Mouse (Mus musculus) neural tube, embryonic 12.5 days (tissue): ENCODE data around the gene Nub1. TPM values are rescaled to one million over a fixed set of nuclear protein-coding genes. Genes with fewer than 3 reads are reported as not detected.
A peak's percentile ranks its signal among the peaks of the same experiment; 100 is the strongest.

Experiments used
- ATAC-seq: fragments of 200-750 bp; cut with Nextera tagmentation; 2 replicates; pipeline ENCODE4 v1.8.0; 2017; ENCODE audit warnings: low read depth, mild to moderate bottlenecking, moderate TSS enrichment, moderate library complexity; ENCODE audit not compliant: low FRiP score
- H3K27ac ChIP-seq: fragments of 300-500 bp; sonication (generic); 2 replicates; pipeline ENCODE4 v1.5.1; 2016
- H3K27me3 ChIP-seq: fragments of 300-500 bp; sonication (generic); replicated peaks from 2 replicates; pipeline ENCODE4 v1.6.1; 2016; ENCODE audit warnings: mild to moderate bottlenecking
- H3K36me3 ChIP-seq: fragments of 300-500 bp; sonication (generic); 2 replicates; pipeline ENCODE4 v1.6.1; 2016; ENCODE audit warnings: mild to moderate bottlenecking
- H3K4me1 ChIP-seq: fragments of 300-500 bp; sonication (generic); 2 replicates; pipeline ENCODE4 v1.6.1; 2016
- H3K4me2 ChIP-seq: fragments of 300-500 bp; sonication (generic); replicated peaks from 2 replicates; pipeline ENCODE4 v1.6.1; 2016; ENCODE audit warnings: mild to moderate bottlenecking
- H3K4me3 ChIP-seq: fragments of 300-500 bp; sonication (generic); 2 replicates; pipeline ENCODE4 v1.5.1; 2016
- H3K9ac ChIP-seq: fragments of 300-500 bp; sonication (generic); 2 replicates; pipeline ENCODE4 v1.6.1; 2016; ENCODE audit warnings: mild to moderate bottlenecking
- H3K9me3 ChIP-seq: fragments of 300-500 bp; sonication (generic); 2 replicates; pipeline ENCODE4 v1.6.1; 2016; ENCODE audit warnings: mild to moderate bottlenecking
- WGBS: fragments of 180-500 bp; shearing (Covaris S2); methylation state at CpG from one replicate; pipeline ENCODE4 v1.1.7; 2016; 5-methylcytosine and 5-hydroxymethylcytosine counted together
- polyA plus RNA-seq: library from polyadenylated mRNA; unstranded; fragments of >200 nt; fragmentation: Nextera tagmentation; extraction: Ambion mirVana; gene quantifications from 2 replicates; pipeline ENCODE4 v1.2.1, GENCODE M21; 2016

Nub1 gene
- polyA plus RNA-seq, 1 experiment from 2014 or later: 44.2 TPM

- H3K9me3 ChIP-seq: peaks cover 8% of the 10 kb centered on the region; the same call in 1 of the 2 replicates
- no peak for ATAC-seq
- 93% methylated on average over 6 of the region's 6 CpGs for WGBS
- no peak overlapping the region for H3K4me2 ChIP-seq
- no peak overlapping the region for H3K4me3 ChIP-seq
- H3K36me3 ChIP-seq: peaks cover 56% of the 10 kb centered on the region
- no peaks in the 10 kb centered on the region for H3K27me3 ChIP-seq
- H3K27ac ChIP-seq: no peak overlapping the region
- no peak overlapping the region for H3K9ac ChIP-seq
- H3K4me1 ChIP-seq: no peaks in the 10 kb centered on the region
Observed at GRCm38 (mm10) chr5:24711615-24712014, 26.3 kb downstream of the Nub1 start.

- Histone ChIP-seq H3K4me2 (no peak overlapping the region), H3K9ac (no peak overlapping the region), H3K4me3 (no peak overlapping the region), H3K4me1 (no peaks in the 10 kb centered on the region), H3K27me3 (no peaks in the 10 kb centered on the region), H3K9me3 (peaks cover 8% of the 10 kb centered on the region; the same call in 1 of the 2 replicates), H3K27ac (no peak overlapping the region), H3K36me3 (peaks cover 41% of the 10 kb centered on the region)
- ATAC-seq: no peak
- 91% methylated on average over 2 of the region's 2 CpGs for WGBS
Observed at GRCm38 (mm10) chr5:24713199-24713598, 27.9 kb downstream of the Nub1 start.

GRCm38 (mm10) chr5:24713987-24714386 is 28.7 kb downstream of the Nub1 start:
- WGBS: 89% methylated on average over 6 of the region's 6 CpGs
- Histone ChIP-seq H3K9me3 (peaks cover 8% of the 10 kb centered on the region; the same call in 1 of the 2 replicates), H3K4me1 (no peaks in the 10 kb centered on the region), H3K27me3 (no peaks in the 10 kb centered on the region), H3K27ac (no peak overlapping the region), H3K9ac (no peak overlapping the region), H3K4me2 (no peak overlapping the region), H3K4me3 (no peak overlapping the region), H3K36me3 (peaks cover 33% of the 10 kb centered on the region)
- no peak for ATAC-seq

GRCm38 (mm10) chr5:24718076-24718475 is 32.7 kb downstream of the Nub1 start:
- no peaks in the 10 kb centered on the region for H3K36me3 ChIP-seq
- H3K27me3 ChIP-seq: no peaks in the 10 kb centered on the region
- no peak for ATAC-seq
- H3K4me1 ChIP-seq: no peaks in the 10 kb centered on the region
- H3K27ac ChIP-seq: no peak overlapping the region
- H3K4me2 ChIP-seq: no peak overlapping the region
- H3K9me3 ChIP-seq: no peaks in the 10 kb centered on the region
- WGBS: 88% methylated on average over 6 of the region's 6 CpGs
- no peak overlapping the region for H3K9ac ChIP-seq
- H3K4me3 ChIP-seq: no peak overlapping the region

GRCm38 (mm10) chr5:24719852-24720251 is 34.5 kb downstream of the Nub1 start:
- 0 out of 2 replicates have a peak, but pooled peaks cover 4% of the 10 kb centered on the region for H3K4me1 ChIP-seq
- no peaks in the 10 kb centered on the region for H3K36me3 ChIP-seq
- no peak for ATAC-seq
- WGBS: 84% methylated on average over 3 of the region's 3 CpGs
- no peak overlapping the region for H3K27ac ChIP-seq
- H3K9ac ChIP-seq: no peak overlapping the region
- no peaks in the 10 kb centered on the region for H3K9me3 ChIP-seq
- H3K27me3 ChIP-seq: no peaks in the 10 kb centered on the region
- no peak overlapping the region for H3K4me2 ChIP-seq
- H3K4me3 ChIP-seq: no peak overlapping the region

- no peaks in the 10 kb centered on the region for H3K36me3 ChIP-seq
Observed at GRCm38 (mm10) chr5:24723527-24724269, 38.4 kb downstream of the Nub1 start.

GRCm38 (mm10) chr5:24724270-24724634 is 38.9 kb downstream of the Nub1 start:
- Histone ChIP-seq H3K4me3 (no peak overlapping the region), H3K27me3 (peaks cover 7% of the 10 kb centered on the region), H3K36me3 (no peaks in the 10 kb centered on the region), H3K4me1 (0 out of 2 replicates have a peak, but pooled peaks cover 8% of the 10 kb centered on the region), H3K9ac (no peak overlapping the region), H3K9me3 (no peaks in the 10 kb centered on the region), H3K4me2 (no peak overlapping the region), H3K27ac (no peak overlapping the region)
- no peak for ATAC-seq
- WGBS: 94% methylated on average over 5 of the region's 5 CpGs

More at GRCm38 (mm10) chr5:24723527-24724269, 38.4 kb downstream of the Nub1 start:
- H3K27me3 ChIP-seq: 0 out of 2 replicates have a peak, but pooled peaks cover 4% of the 10 kb centered on the region
- no peaks in the 10 kb centered on the region for H3K9me3 ChIP-seq
- no peak overlapping the region for H3K4me3 ChIP-seq
- 82% methylated on average over 11 of the region's 11 CpGs for WGBS
- H3K9ac ChIP-seq: no peak overlapping the region
- H3K27ac ChIP-seq: no peak overlapping the region
- 0 out of 2 replicates have a peak, but pooled peaks cover 8% of the 10 kb centered on the region for H3K4me1 ChIP-seq
- no peak for ATAC-seq
- H3K4me2 ChIP-seq: no peak overlapping the region

GRCm38 (mm10) chr5:24724805-24725204 is 39.5 kb downstream of the Nub1 start:
- H3K36me3 ChIP-seq: no peaks in the 10 kb centered on the region
- no peak overlapping the region for H3K4me2 ChIP-seq
- no peak overlapping the region for H3K4me3 ChIP-seq
- H3K27ac ChIP-seq: no peak overlapping the region
- peaks cover 10% of the 10 kb centered on the region for H3K4me1 ChIP-seq
- 56% methylated on average over 5 of the region's 5 CpGs for WGBS
- peaks cover 13% of the 10 kb centered on the region for H3K27me3 ChIP-seq
- peak; percentile 44; the same call in 1 of the 2 replicates for ATAC-seq
- H3K9me3 ChIP-seq: no peaks in the 10 kb centered on the region
- H3K9ac ChIP-seq: no peak overlapping the region

- Histone ChIP-seq H3K9me3 (no peaks in the 10 kb centered on the region), H3K36me3 (no peaks in the 10 kb centered on the region), H3K4me1 (peaks cover 21% of the 10 kb centered on the region), H3K27me3 (peaks cover 23% of the 10 kb centered on the region), H3K4me3 (no peak overlapping the region), H3K27ac (no peak overlapping the region), H3K9ac (no peak overlapping the region), H3K4me2 (no peak overlapping the region)
- ATAC-seq: no peak
- WGBS: 76% methylated on average over 6 of the region's 6 CpGs
Observed at GRCm38 (mm10) chr5:24725897-24726296, 40.6 kb downstream of the Nub1 start.

- Histone ChIP-seq H3K9ac (no peak overlapping the region), H3K4me1 (peaks cover 23% of the 10 kb centered on the region), H3K4me3 (no peak overlapping the region), H3K36me3 (no peaks in the 10 kb centered on the region), H3K4me2 (no peak overlapping the region), H3K27ac (no peak overlapping the region), H3K9me3 (no peaks in the 10 kb centered on the region), H3K27me3 (peaks cover 36% of the 10 kb centered on the region)
- WGBS: 73% methylated on average over 12 of the region's 12 CpGs
- no peak for ATAC-seq
Observed at GRCm38 (mm10) chr5:24726901-24727836, 41.8 kb downstream of the Nub1 start.

- peak overlapping the region; percentile 64 for H3K4me2 ChIP-seq
- ATAC-seq: no peak; the same call in 1 of the 2 replicates
- WGBS: 1% methylated on average over 49 of the region's 49 CpGs
Observed at GRCm38 (mm10) chr5:24729797-24730487, 44.6 kb downstream of the Nub1 start.

More at GRCm38 (mm10) chr5:24729797-24730487, 44.6 kb downstream of the Nub1 start:
- H3K4me1 ChIP-seq: peaks cover 28% of the 10 kb centered on the region
- H3K9ac ChIP-seq: peak overlapping the region; percentile 49; the same call in 1 of the 2 replicates
- H3K27ac ChIP-seq: no peak overlapping the region
- peaks cover 39% of the 10 kb centered on the region for H3K27me3 ChIP-seq
- peak overlapping the region; percentile 42 for H3K4me3 ChIP-seq
- H3K9me3 ChIP-seq: no peaks in the 10 kb centered on the region
- H3K36me3 ChIP-seq: no peaks in the 10 kb centered on the region
